Mouse (Mus musculus): ENCODE data around the gene Akap9.

DNA sequence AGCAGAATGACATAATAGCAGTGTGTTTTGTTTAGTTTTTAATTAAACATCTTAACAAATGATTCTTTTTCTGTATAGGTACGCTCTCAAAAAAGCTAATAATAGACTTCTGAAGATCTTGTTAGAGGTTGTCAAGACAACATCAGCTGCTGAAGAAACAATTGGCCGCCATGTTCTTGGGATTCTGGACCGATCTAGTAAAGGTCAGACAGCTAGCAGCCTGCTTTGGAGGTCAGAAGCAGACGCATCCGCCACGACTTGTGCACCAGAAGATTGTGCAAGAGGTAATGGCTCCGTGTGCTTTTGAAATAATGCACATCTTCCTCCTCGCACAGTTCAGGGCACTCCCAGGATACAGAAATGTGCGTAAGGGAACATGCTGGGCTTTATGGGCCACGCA lies 80.4 kb downstream of the Akap9 start:
- TF ChIP-seq POLR2A (IDR thresholded peaks at IDR 0.05; ENCODE audit: low read depth, low read length) = no peak
- no peak for TF ChIP-seq CTCF (IDR thresholded peaks at IDR 0.05; ENCODE audit: extremely low read depth, insufficient read length, insufficient replicate concordance, low read depth, low read length)
